Mouse (Mus musculus): ENCODE data around the gene Afap1. TPM values are rescaled to one million over a fixed set of nuclear protein-coding genes. Genes with fewer than 3 reads are reported as not detected.

Afap1 gene
- polyA plus RNA-seq, 1 experiment from 2014 or later = 1.3 TPM

DNA sequence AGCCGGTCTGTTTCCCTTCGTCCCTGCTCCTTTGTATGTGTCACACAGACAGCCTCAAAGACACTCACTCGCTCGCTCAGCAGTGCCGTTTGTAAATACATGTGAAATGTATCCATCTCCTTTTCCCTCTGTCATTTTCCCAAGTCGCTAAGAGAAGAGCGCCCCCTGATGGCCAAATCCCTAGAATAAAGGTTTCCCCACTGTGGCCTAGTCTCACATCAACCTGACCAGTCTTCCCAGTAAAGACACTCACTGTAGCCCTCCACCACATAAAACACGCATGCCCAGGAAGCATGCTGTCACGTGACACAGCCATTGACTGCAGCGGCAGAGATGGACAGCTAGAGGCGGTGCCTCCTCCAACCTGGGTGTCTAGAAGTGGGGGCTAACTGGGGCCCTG, 8.9 kb upstream of the Afap1 start:
- no peak overlapping the region for H3K27ac ChIP-seq
- no peak overlapping the region for H3K4me3 ChIP-seq (replicated peaks)
- no peaks in the 10 kb centered on the region for H3K4me1 ChIP-seq (replicated peaks)
- H3K36me3 ChIP-seq = no peaks in the 10 kb centered on the region
- DNase-seq (no peak), ATAC-seq (ENCODE audit: low read depth) (no peak)
- no peak overlapping the region for H3K9ac ChIP-seq
- WGBS (ENCODE audit: insufficient replicate concordance) = 35% methylated on average over 11 of the region's 11 CpGs
- no peak overlapping the region for H3K4me2 ChIP-seq
- H3K9me3 ChIP-seq (replicated peaks) = no peaks in the 10 kb centered on the region
- no peaks in the 10 kb centered on the region for H3K27me3 ChIP-seq

- no peaks in the 10 kb centered on the region for H3K4me1 ChIP-seq (replicated peaks)
- H3K27ac ChIP-seq = no peak overlapping the region
- no peak overlapping the region for H3K4me3 ChIP-seq (replicated peaks)
- H3K36me3 ChIP-seq = no peaks in the 10 kb centered on the region
- H3K9me3 ChIP-seq (replicated peaks) = no peaks in the 10 kb centered on the region
- ATAC-seq (ENCODE audit: low read depth) = no peak
- no peak overlapping the region for H3K9ac ChIP-seq
- H3K4me2 ChIP-seq = no peak overlapping the region
- no peak for DNase-seq
- no peaks in the 10 kb centered on the region for H3K27me3 ChIP-seq
- WGBS (ENCODE audit: insufficient replicate concordance) = 67% methylated on average over 5 of the region's 5 CpGs
These were observed 8.4 kb upstream of the Afap1 start for GRCm38 (mm10) chr5:35884689-35885088.

- DNase-seq (no peak), ATAC-seq (ENCODE audit: low read depth) (no peak)
- Histone ChIP-seq H3K9me3 (replicated peaks) (no peaks in the 10 kb centered on the region), H3K9ac (no peak overlapping the region), H3K27me3 (peaks cover 19% of the 10 kb centered on the region), H3K4me1 (replicated peaks) (peaks cover 11% of the 10 kb centered on the region; the same call in 1 of the 2 replicates), H3K4me3 (replicated peaks) (no peak overlapping the region), H3K36me3 (no peaks in the 10 kb centered on the region), H3K27ac (no peak overlapping the region), H3K4me2 (no peak overlapping the region)
- 38% methylated on average over 9 of the region's 9 CpGs for WGBS (ENCODE audit: insufficient replicate concordance)
These were observed 4.2 kb upstream of the Afap1 start for GRCm38 (mm10) chr5:35888959-35889358.

- peaks cover 26% of the 10 kb centered on the region for H3K27me3 ChIP-seq
- no peaks in the 10 kb centered on the region for H3K9me3 ChIP-seq (replicated peaks)
- no peaks in the 10 kb centered on the region for H3K36me3 ChIP-seq
- no peak overlapping the region for H3K9ac ChIP-seq
- no peak for ATAC-seq (ENCODE audit: low read depth)
- peaks cover 13% of the 10 kb centered on the region; the same call in 1 of the 2 replicates for H3K4me1 ChIP-seq (replicated peaks)
- 54% methylated on average over 2 of the region's 2 CpGs for WGBS (ENCODE audit: insufficient replicate concordance)
- no peak for DNase-seq
- H3K4me2 ChIP-seq = no peak overlapping the region
- no peak overlapping the region for H3K27ac ChIP-seq
- H3K4me3 ChIP-seq (replicated peaks) = no peak overlapping the region
These were observed 3.5 kb upstream of the Afap1 start for GRCm38 (mm10) chr5:35889641-35890040.

- WGBS (ENCODE audit: insufficient replicate concordance) = 77% methylated on average over 13 of the region's 13 CpGs
These were observed 2.0 kb upstream of the Afap1 start for GRCm38 (mm10) chr5:35890985-35891730.

GRCm38 (mm10) chr5:35892363-35892762, 756 bp upstream of the Afap1 start:
- WGBS (ENCODE audit: insufficient replicate concordance) = 58% methylated on average over 3 of the region's 3 CpGs
- Histone ChIP-seq H3K4me1 (replicated peaks) (peaks cover 13% of the 10 kb centered on the region; the same call in 1 of the 2 replicates), H3K27me3 (peaks cover 36% of the 10 kb centered on the region), H3K9me3 (replicated peaks) (no peaks in the 10 kb centered on the region), H3K27ac (no peak overlapping the region), H3K4me3 (replicated peaks) (no peak overlapping the region), H3K9ac (no peak overlapping the region), H3K4me2 (no peak overlapping the region), H3K36me3 (no peaks in the 10 kb centered on the region)
- no peak for ATAC-seq (ENCODE audit: low read depth)
- DNase-seq = no peak

More at GRCm38 (mm10) chr5:35890985-35891730, 2.0 kb upstream of the Afap1 start:
- Histone ChIP-seq H3K9ac (no peak overlapping the region), H3K27ac (no peak overlapping the region), H3K36me3 (no peaks in the 10 kb centered on the region), H3K27me3 (peaks cover 36% of the 10 kb centered on the region), H3K9me3 (replicated peaks) (no peaks in the 10 kb centered on the region), H3K4me1 (replicated peaks) (peaks cover 13% of the 10 kb centered on the region; the same call in 1 of the 2 replicates), H3K4me3 (replicated peaks) (no peak overlapping the region), H3K4me2 (no peak overlapping the region)
- ATAC-seq (ENCODE audit: low read depth) (no peak), DNase-seq (no peak)

DNA sequence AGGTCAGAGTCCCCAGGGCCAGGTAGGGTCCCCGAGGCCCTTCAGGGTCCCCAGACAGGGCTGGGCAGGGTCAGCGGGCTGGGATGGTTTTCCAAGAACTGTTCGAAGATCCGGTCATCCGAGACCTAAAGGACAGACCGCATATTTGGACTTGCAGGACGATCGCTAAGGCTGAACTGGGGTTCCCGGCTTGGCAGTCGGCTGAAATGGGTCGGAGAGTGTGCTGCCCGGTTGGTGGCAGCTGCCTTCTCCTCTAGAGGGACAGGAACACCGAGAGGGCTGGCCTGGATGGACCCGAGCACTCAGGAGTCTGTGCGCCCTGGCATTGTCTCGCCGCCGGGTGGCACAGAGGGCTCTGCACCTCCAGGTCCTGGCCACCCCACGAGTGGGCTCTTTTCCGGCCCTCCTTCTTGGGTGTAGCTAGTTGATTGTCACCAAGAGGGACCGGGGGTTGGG, 714 bp downstream of the Afap1 start:
- WGBS (ENCODE audit: insufficient replicate concordance) = 4% methylated on average over 21 of the region's 21 CpGs
- Histone ChIP-seq H3K27ac (no peak overlapping the region), H3K4me2 (peak overlapping the region; percentile 62), H3K4me3 (replicated peaks) (peak overlapping the region; percentile 52), H3K4me1 (replicated peaks) (peaks cover 13% of the 10 kb centered on the region; the same call in 1 of the 2 replicates), H3K9me3 (replicated peaks) (no peaks in the 10 kb centered on the region), H3K27me3 (peaks cover 36% of the 10 kb centered on the region), H3K9ac (peak overlapping the region; percentile 64), H3K36me3 (no peaks in the 10 kb centered on the region)
- ATAC-seq (ENCODE audit: low read depth) (no peak), DNase-seq (no peak)

GRCm38 (mm10) chr5:35894295-35895047, 1.4 kb downstream of the Afap1 start:
- ATAC-seq (ENCODE audit: low read depth) (no peak), DNase-seq (no peak)
- 25% methylated on average over 30 of the region's 30 CpGs for WGBS (ENCODE audit: insufficient replicate concordance)
- Histone ChIP-seq H3K27ac (no peak overlapping the region; the same call in 1 of the 2 replicates), H3K9ac (peak overlapping the region; percentile 64), H3K4me3 (replicated peaks) (peak overlapping the region; percentile 52), H3K4me2 (peak overlapping the region; percentile 62), H3K9me3 (replicated peaks) (no peaks in the 10 kb centered on the region), H3K27me3 (peaks cover 36% of the 10 kb centered on the region), H3K4me1 (replicated peaks) (peaks cover 13% of the 10 kb centered on the region; the same call in 1 of the 2 replicates), H3K36me3 (no peaks in the 10 kb centered on the region)

- no peaks in the 10 kb centered on the region for H3K9me3 ChIP-seq (replicated peaks)
- H3K27me3 ChIP-seq = peaks cover 36% of the 10 kb centered on the region
- ATAC-seq (ENCODE audit: low read depth) (no peak), DNase-seq (no peak)
- H3K4me1 ChIP-seq (replicated peaks) = peaks cover 20% of the 10 kb centered on the region
- H3K36me3 ChIP-seq = no peaks in the 10 kb centered on the region
- H3K27ac ChIP-seq = no peak overlapping the region
- 42% methylated on average over 4 of the region's 4 CpGs for WGBS (ENCODE audit: insufficient replicate concordance)
- H3K4me2 ChIP-seq = no peak overlapping the region
- H3K4me3 ChIP-seq (replicated peaks) = no peak overlapping the region
- no peak overlapping the region for H3K9ac ChIP-seq
These were observed 2.8 kb downstream of the Afap1 start for GRCm38 (mm10) chr5:35895926-35896325.

- no peak for ATAC-seq (ENCODE audit: low read depth)
- no peak for DNase-seq
- Histone ChIP-seq H3K9me3 (replicated peaks) (no peaks in the 10 kb centered on the region), H3K27me3 (peaks cover 36% of the 10 kb centered on the region), H3K4me3 (replicated peaks) (no peak overlapping the region), H3K4me1 (replicated peaks) (peaks cover 26% of the 10 kb centered on the region), H3K36me3 (no peaks in the 10 kb centered on the region), H3K27ac (no peak overlapping the region), H3K9ac (no peak overlapping the region), H3K4me2 (no peak overlapping the region)
- WGBS (ENCODE audit: insufficient replicate concordance) = 74% methylated on average over 4 of the region's 4 CpGs
These were observed 3.4 kb downstream of the Afap1 start for GRCm38 (mm10) chr5:35896556-35896955.

DNA sequence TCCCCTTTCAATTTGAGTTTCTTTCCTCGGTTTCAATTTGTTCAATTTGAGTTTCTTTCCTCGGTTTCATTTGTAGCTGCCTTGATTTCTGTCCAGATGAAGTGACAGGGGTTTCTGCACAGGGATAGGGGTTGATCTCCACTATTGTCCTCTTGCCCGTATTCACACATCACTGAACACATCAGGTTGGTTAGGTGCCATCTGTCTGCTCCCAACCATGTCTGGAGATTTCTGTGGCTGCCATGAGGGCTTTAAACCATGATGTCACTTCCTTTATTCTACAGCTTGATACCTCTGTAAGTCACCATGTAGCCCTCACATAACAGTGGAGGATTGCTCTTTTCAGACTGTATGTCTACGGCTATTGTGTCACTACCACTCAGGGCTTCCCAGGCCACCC, 4.0 kb downstream of the Afap1 start:
- Histone ChIP-seq H3K27ac (no peak overlapping the region), H3K9me3 (replicated peaks) (no peaks in the 10 kb centered on the region), H3K4me3 (replicated peaks) (no peak overlapping the region), H3K27me3 (peaks cover 33% of the 10 kb centered on the region), H3K9ac (no peak overlapping the region), H3K4me2 (no peak overlapping the region), H3K36me3 (no peaks in the 10 kb centered on the region), H3K4me1 (replicated peaks) (peaks cover 26% of the 10 kb centered on the region)
- ATAC-seq (ENCODE audit: low read depth) (no peak), DNase-seq (no peak)
- 55% methylated on average over 4 of the region's 4 CpGs for WGBS (ENCODE audit: insufficient replicate concordance)
